Mouse (Mus musculus) C2C12 (cell line): Measurements from ENCODE around the gene Psmd13. TPM values are rescaled to one million over a fixed set of nuclear protein-coding genes. Genes with fewer than 3 reads are reported as not detected.

Source experiments
- H3K27me3 ChIP-seq: one replicate; pipeline ENCODE4 v1.6.1; 2011; ENCODE audit not compliant: control insufficient read depth, insufficient read depth, insufficient read length
- H3K36me3 ChIP-seq: one replicate; pipeline ENCODE4 v1.6.1; 2011; ENCODE audit not compliant: control insufficient read depth, insufficient read depth
- H3K4me3 ChIP-seq: one replicate; pipeline ENCODE4 v1.5.1; 2011; ENCODE audit warnings: mild to moderate bottlenecking, control low read depth; ENCODE audit not compliant: poor library complexity, insufficient read depth, severe bottlenecking
- H3K79me2 ChIP-seq: one replicate; pipeline ENCODE4 v1.6.1; 2011; ENCODE audit not compliant: control insufficient read depth, insufficient read depth
- H3K79me3 ChIP-seq: one replicate; pipeline ENCODE4 v1.6.1; 2011; ENCODE audit warnings: low read depth, control low read depth
- H3ac ChIP-seq: one replicate; pipeline ENCODE3; 2011; ENCODE audit warnings: low read depth; ENCODE audit not compliant: control insufficient read depth, insufficient read length
- CEBPB ChIP-seq: IDR thresholded peaks from one replicate; pipeline ENCODE4 v1.6.1; 2011; ENCODE audit warnings: low read depth, mild to moderate bottlenecking, control low read depth, moderate library complexity
- CTCF ChIP-seq: IDR thresholded peaks from one replicate; pipeline ENCODE4 v1.5.1; 2011; ENCODE audit not compliant: control insufficient read depth, insufficient read depth, insufficient read length
- FOSL1 ChIP-seq: IDR thresholded peaks from one replicate; pipeline ENCODE4 v1.8.0; 2011; ENCODE audit warnings: mild to moderate bottlenecking, low read length; ENCODE audit not compliant: poor library complexity, insufficient read depth, severe bottlenecking
- MAX ChIP-seq: IDR thresholded peaks from one replicate; pipeline ENCODE4 v1.6.1; 2011; ENCODE audit warnings: mild to moderate bottlenecking, control low read depth
- MYOD1 ChIP-seq: IDR thresholded peaks from one replicate; pipeline ENCODE4 v1.6.1; 2011; ENCODE audit warnings: low read depth; ENCODE audit not compliant: control insufficient read depth, insufficient read length
- MYOG ChIP-seq: IDR thresholded peaks from one replicate; pipeline ENCODE4 v1.6.1; 2011; ENCODE audit not compliant: control insufficient read depth, insufficient read length; ENCODE audit errors: extremely low read depth
- USF1 ChIP-seq: IDR thresholded peaks from one replicate; pipeline ENCODE4 v1.6.1; 2011; ENCODE audit warnings: low read depth, mild to moderate bottlenecking, control low read depth, moderate library complexity
- long read RNA-seq, 2 experiments: library from polyadenylated mRNA; unstranded; transcript quantifications; one replicate each; pipeline ENCODE4 v2.0.0; 2019 to 2020
- polyA plus RNA-seq: library from polyadenylated mRNA; unstranded; fragments of >200 nt; fragmentation: generic; extraction: Trizol; gene quantifications from one replicate; pipeline ENCODE4 v1.2.1, GENCODE M21; 2012; ENCODE audit warnings: missing spikeins

The Psmd13 gene
- 211 TPM for polyA plus RNA-seq
- long read RNA-seq, experiment 1, transcript Psmd13-201 (13 exons, 1,989 nt) = major isoform, 124 of 143 reads
- long read RNA-seq, experiment 1, partial matches to known transcripts = 11 of 143 reads
- long read RNA-seq, experiment 1, other reads (novel, unspliced or antisense) = 8 of 143 reads
- long read RNA-seq, experiment 2, transcript Psmd13-201 (13 exons, 1,989 nt) = major isoform, 500 of 511 reads
- long read RNA-seq, experiment 2, partial matches to known transcripts = 3 of 511 reads
- long read RNA-seq, experiment 2, other reads (novel, unspliced or antisense) = 7 of 511 reads

- H3ac ChIP-seq = peak within 1 kb of the TSS; percentile 87
- TF ChIP-seq MAX (peak; percentile 53), CEBPB (no peak)
Observed at GRCm38 (mm10) chr7:140881696-140882468, at the start of gene Psmd13, which contains the start of gene Sirt3. Gene Psmd13, plus strand, starts transcription at chr7:140881968. Gene Sirt3, minus strand, starts transcription at chr7:140882309.

DNA sequence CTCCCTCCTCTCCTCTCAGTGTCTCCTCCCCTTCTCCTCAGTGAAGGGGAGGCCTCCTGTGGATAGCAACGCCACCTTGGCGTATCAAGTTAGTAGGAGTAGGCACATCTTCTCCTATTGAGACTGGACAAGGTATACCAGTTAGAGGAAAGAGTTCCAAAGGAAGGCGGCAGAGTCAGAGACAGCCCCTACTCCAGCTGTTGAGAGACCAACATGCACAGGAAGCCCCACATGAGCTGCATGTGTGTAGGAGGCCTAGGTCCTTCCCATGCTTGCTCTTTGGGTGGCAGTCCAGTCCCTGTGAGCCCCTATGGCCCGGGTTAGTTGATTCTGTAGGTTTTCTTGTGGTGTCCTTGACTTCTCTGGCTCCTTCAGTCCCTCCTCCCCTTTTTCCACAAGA lies 48.4 kb upstream of the Psmd13 start:
- H3K79me2 ChIP-seq = no peaks in the 10 kb centered on the region
- no peaks in the 10 kb centered on the region for H3K36me3 ChIP-seq
- H3K27me3 ChIP-seq = no peaks in the 10 kb centered on the region
- H3K4me3 ChIP-seq = no peak overlapping the region
- TF ChIP-seq USF1 (no peak), CEBPB (no peak), CTCF (no peak), MAX (no peak), FOSL1 (no peak), MYOG (no peak), MYOD1 (no peak)
- H3K79me3 ChIP-seq = no peaks in the 10 kb centered on the region
- H3ac ChIP-seq = no peak overlapping the region

More at GRCm38 (mm10) chr7:140881696-140882468, at the start of gene Psmd13, which contains the start of gene Sirt3:
- peaks cover 22% of the 10 kb centered on the region for H3K36me3 ChIP-seq
- H3K4me3 ChIP-seq = peak within 1 kb of the TSS; percentile 72
- peaks cover 42% of the 10 kb centered on the region for H3K79me2 ChIP-seq
- no peaks in the 10 kb centered on the region for H3K27me3 ChIP-seq
- H3K79me3 ChIP-seq = peaks cover 20% of the 10 kb centered on the region

- Histone ChIP-seq H3K79me2 (no peaks in the 10 kb centered on the region), H3K27me3 (no peaks in the 10 kb centered on the region), H3K4me3 (no peak within 1 kb of the TSS), H3K36me3 (no peaks in the 10 kb centered on the region), H3ac (no peak within 1 kb of the TSS), H3K79me3 (no peaks in the 10 kb centered on the region)
- TF ChIP-seq MAX = no peak
- no peak for TF ChIP-seq MYOD1
- TF ChIP-seq USF1 = no peak
- TF ChIP-seq MYOG = no peak
- no peak for TF ChIP-seq CEBPB
- no peak for TF ChIP-seq CTCF
- TF ChIP-seq FOSL1 = no peak
Observed at GRCm38 (mm10) chr7:140834968-140835757, 46.6 kb upstream of the Psmd13 start, which contains the start of gene Urah. Gene Urah, plus strand, starts transcription at chr7:140835018.

DNA sequence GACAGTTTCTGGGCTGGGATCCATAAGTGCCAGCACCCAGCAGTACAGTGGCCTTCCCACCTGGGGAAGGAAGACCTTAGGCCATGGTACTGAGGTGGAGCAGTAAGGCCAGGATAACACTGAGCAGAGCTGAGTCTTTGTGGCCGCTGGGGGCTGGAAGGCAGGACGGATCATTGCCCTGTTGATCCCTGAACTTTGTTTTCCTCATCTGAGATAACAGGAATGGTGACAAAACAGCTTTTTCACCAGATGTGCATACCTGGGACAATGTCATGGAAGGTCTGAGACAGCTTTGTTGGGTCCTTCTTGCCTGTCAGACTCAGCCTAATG lies 46.0 kb upstream of the Psmd13 start:
- Histone ChIP-seq H3K79me2 (no peaks in the 10 kb centered on the region), H3ac (no peak overlapping the region), H3K4me3 (no peak overlapping the region), H3K27me3 (no peaks in the 10 kb centered on the region), H3K36me3 (no peaks in the 10 kb centered on the region), H3K79me3 (no peaks in the 10 kb centered on the region)
- no peak for TF ChIP-seq MAX
- TF ChIP-seq MYOG = no peak

GRCm38 (mm10) chr7:140836243-140837115 lies 45.3 kb upstream of the Psmd13 start:
- Histone ChIP-seq H3K79me3 (no peaks in the 10 kb centered on the region), H3ac (no peak overlapping the region), H3K79me2 (no peaks in the 10 kb centered on the region), H3K4me3 (no peak overlapping the region), H3K27me3 (no peaks in the 10 kb centered on the region), H3K36me3 (no peaks in the 10 kb centered on the region)
- TF ChIP-seq USF1 (no peak), FOSL1 (no peak), CTCF (no peak), MYOG (no peak), CEBPB (no peak), MYOD1 (no peak), MAX (no peak)
